Mouse (Mus musculus) hindbrain, embryonic 11.5 days (tissue): ENCODE data around the gene Kmt2d. TPM values are rescaled to one million over a fixed set of nuclear protein-coding genes. Genes with fewer than 3 reads are reported as not detected.
A peak's percentile ranks its signal among the peaks of the same experiment; 100 is the strongest.

Experiments used
- ATAC-seq: fragments of 200-750 bp; cut with Nextera tagmentation; 2 replicates; pipeline ENCODE4 v1.8.0; 2017; ENCODE audit warnings: mild to moderate bottlenecking, moderate TSS enrichment, moderate library complexity; ENCODE audit not compliant: low FRiP score
- DNase-seq: peaks from one replicate; pipeline ENCODE4 v3.0.0-alpha.2; 2015; ENCODE audit warnings: low spot score
- H3K27ac ChIP-seq: fragments of 300-500 bp; sonication (generic); 2 replicates; pipeline ENCODE4 v1.5.1; 2014; ENCODE audit warnings: mild to moderate bottlenecking, low read depth, low read length
- H3K27me3 ChIP-seq: fragments of 300-500 bp; sonication (generic); 2 replicates; pipeline ENCODE4 v1.6.1; 2014; ENCODE audit warnings: mild to moderate bottlenecking, low read length, moderate library complexity, mixed read lengths; ENCODE audit not compliant: control insufficient read depth, insufficient read depth
- H3K36me3 ChIP-seq: fragments of 300-500 bp; sonication (generic); 2 replicates; pipeline ENCODE4 v1.6.1; 2014; ENCODE audit warnings: mild to moderate bottlenecking, low read length, moderate library complexity, mixed read lengths; ENCODE audit not compliant: control insufficient read depth, insufficient read depth
- H3K4me1 ChIP-seq: fragments of 300-500 bp; sonication (generic); replicated peaks from 2 replicates; pipeline ENCODE4 v1.6.1; 2014; ENCODE audit warnings: low read length, mixed read lengths; ENCODE audit not compliant: control insufficient read depth, insufficient read depth
- H3K4me2 ChIP-seq: fragments of 300-500 bp; sonication (generic); replicated peaks from 2 replicates; pipeline ENCODE4 v1.6.1; 2014; ENCODE audit warnings: mild to moderate bottlenecking, low read depth, low read length
- H3K4me3 ChIP-seq: fragments of 300-500 bp; sonication (generic); 2 replicates; pipeline ENCODE4 v1.5.1; 2014; ENCODE audit warnings: low read depth, low read length
- H3K9ac ChIP-seq: fragments of 300-500 bp; sonication (generic); 2 replicates; pipeline ENCODE4 v1.6.1; 2014; ENCODE audit warnings: low read depth, low read length
- H3K9me3 ChIP-seq: fragments of 300-500 bp; sonication (generic); 2 replicates; pipeline ENCODE4 v1.6.1; 2016; ENCODE audit warnings: low read length; ENCODE audit not compliant: control insufficient read depth
- WGBS: fragments of 180-500 bp; shearing (Covaris S2); extraction: QIAGEN DNeasy Blood & Tissue Kit; methylation state at CpG from one replicate; pipeline ENCODE4 v1.1.7; 2014; 5-methylcytosine and 5-hydroxymethylcytosine counted together
- polyA plus RNA-seq: library from polyadenylated mRNA; unstranded; fragments of >200 nt; fragmentation: Nextera tagmentation; extraction: Ambion mirVana; gene quantifications from 2 replicates; pipeline ENCODE4 v1.2.1, GENCODE M21; 2014

Kmt2d gene
- polyA plus RNA-seq, 1 experiment from 2014 or later, result 20.5 TPM

GRCm38 (mm10) chr15:98839671-98840585, 31.1 kb downstream of the Kmt2d start:
- H3K4me2 ChIP-seq, result no peak overlapping the region
- no peaks in the 10 kb centered on the region for H3K27me3 ChIP-seq
- no peaks in the 10 kb centered on the region for H3K4me1 ChIP-seq
- no peak overlapping the region for H3K4me3 ChIP-seq
- no peak overlapping the region for H3K9ac ChIP-seq
- no peak for DNase-seq
- no peaks in the 10 kb centered on the region for H3K9me3 ChIP-seq
- no peak for ATAC-seq
- WGBS, result 96% methylated on average over 30 of the region's 30 CpGs
- H3K27ac ChIP-seq, result no peak overlapping the region
- H3K36me3 ChIP-seq, result peaks cover 44% of the 10 kb centered on the region

DNA sequence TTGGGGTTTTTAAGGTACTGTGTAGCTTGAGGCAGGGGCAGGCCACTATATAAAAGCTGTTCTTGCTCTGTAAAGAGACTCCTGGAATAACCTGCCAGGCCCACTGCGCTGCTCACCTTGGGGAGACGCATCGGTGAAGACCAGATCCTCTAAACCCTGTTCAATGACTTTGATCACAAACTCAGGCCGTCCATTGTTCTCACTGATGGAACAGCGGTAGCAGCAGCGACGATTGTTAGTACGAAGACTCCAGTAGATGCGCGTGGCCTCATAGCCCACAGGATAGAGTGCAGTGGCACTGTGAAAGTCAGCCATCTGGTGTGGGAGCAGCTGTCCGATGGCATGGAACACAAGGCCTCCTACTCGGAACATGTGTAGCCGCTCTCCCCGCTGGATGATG, 31.8 kb downstream of the Kmt2d start:
- DNase-seq, result no peak
- no peaks in the 10 kb centered on the region for H3K9me3 ChIP-seq
- H3K4me3 ChIP-seq, result no peak overlapping the region
- H3K4me1 ChIP-seq, result no peaks in the 10 kb centered on the region
- 94% methylated on average over 14 of the region's 14 CpGs for WGBS
- peaks cover 43% of the 10 kb centered on the region for H3K36me3 ChIP-seq
- ATAC-seq, result no peak
- H3K9ac ChIP-seq, result no peak overlapping the region
- no peak overlapping the region for H3K27ac ChIP-seq
- H3K27me3 ChIP-seq, result no peaks in the 10 kb centered on the region
- no peak overlapping the region for H3K4me2 ChIP-seq

- Histone ChIP-seq H3K9ac (no peak overlapping the region), H3K9me3 (no peaks in the 10 kb centered on the region), H3K27ac (no peak overlapping the region), H3K27me3 (no peaks in the 10 kb centered on the region), H3K4me3 (no peak overlapping the region), H3K4me2 (no peak overlapping the region), H3K36me3 (peaks cover 33% of the 10 kb centered on the region), H3K4me1 (no peaks in the 10 kb centered on the region)
- DNase-seq, result no peak
- WGBS, result 77% methylated on average over 4 of the region's 4 CpGs
- no peak for ATAC-seq
Observed at GRCm38 (mm10) chr15:98837743-98838103, 33.3 kb downstream of the Kmt2d start.

DNA sequence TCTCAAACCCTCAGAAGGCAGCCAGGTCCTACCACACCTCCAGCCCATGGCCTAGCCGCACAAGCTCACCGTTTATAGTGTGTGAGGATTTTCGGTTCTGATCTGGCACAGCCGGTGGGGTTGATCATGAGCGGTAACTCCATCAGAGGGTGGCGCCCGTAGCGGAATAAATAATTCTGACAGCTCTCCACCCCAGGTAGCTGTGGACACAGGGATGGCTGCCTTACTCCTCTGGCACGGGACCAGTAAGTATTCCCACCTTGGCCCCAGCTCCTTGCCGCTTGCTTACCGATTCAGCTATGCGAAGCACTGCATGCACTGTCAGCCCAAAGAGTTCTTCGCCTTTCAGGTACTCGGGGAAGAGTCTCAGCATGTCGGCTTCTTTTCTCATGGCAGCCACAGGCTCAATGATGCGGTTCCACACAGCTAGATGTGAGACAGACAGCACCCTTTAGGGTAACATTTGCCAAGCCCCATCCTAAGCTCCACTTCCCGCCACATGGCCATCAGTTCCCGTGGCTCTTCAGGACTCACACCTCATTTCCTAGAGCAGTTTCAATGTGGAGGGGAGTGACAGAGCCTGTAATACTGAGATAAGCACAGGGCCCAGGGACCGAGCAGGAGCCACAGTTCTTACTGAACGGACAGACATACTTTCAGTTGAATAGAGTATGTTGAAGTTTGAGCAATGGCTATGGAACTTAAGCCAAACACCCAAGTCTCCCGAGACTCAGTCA, 33.8 kb downstream of the Kmt2d start:
- Histone ChIP-seq H3K4me3 (no peak overlapping the region), H3K36me3 (peaks cover 33% of the 10 kb centered on the region), H3K27ac (no peak overlapping the region), H3K9ac (no peak overlapping the region), H3K9me3 (no peaks in the 10 kb centered on the region), H3K4me1 (no peaks in the 10 kb centered on the region), H3K27me3 (no peaks in the 10 kb centered on the region), H3K4me2 (no peak overlapping the region)
- WGBS, result 93% methylated on average over 21 of the region's 21 CpGs
- DNase-seq (no peak), ATAC-seq (no peak)

- ATAC-seq (no peak), DNase-seq (no peak)
- Histone ChIP-seq H3K4me2 (no peak overlapping the region), H3K9ac (0 out of 2 replicates have a peak overlapping the region, but pooled peaks have one; percentile 11), H3K4me1 (no peaks in the 10 kb centered on the region), H3K9me3 (no peaks in the 10 kb centered on the region), H3K36me3 (peaks cover 23% of the 10 kb centered on the region), H3K4me3 (no peak overlapping the region), H3K27me3 (no peaks in the 10 kb centered on the region), H3K27ac (no peak overlapping the region)
- 95% methylated on average over 14 of the region's 14 CpGs for WGBS
Observed at GRCm38 (mm10) chr15:98835291-98835690, 35.7 kb downstream of the Kmt2d start.

GRCm38 (mm10) chr15:98834059-98834458, 36.9 kb downstream of the Kmt2d start:
- H3K9ac ChIP-seq, result no peak overlapping the region
- no peaks in the 10 kb centered on the region for H3K4me1 ChIP-seq
- H3K4me2 ChIP-seq, result no peak overlapping the region
- 87% methylated on average over 13 of the region's 13 CpGs for WGBS
- H3K36me3 ChIP-seq, result peaks cover 16% of the 10 kb centered on the region
- H3K27me3 ChIP-seq, result no peaks in the 10 kb centered on the region
- ATAC-seq (no peak), DNase-seq (no peak)
- no peak overlapping the region for H3K27ac ChIP-seq
- no peak overlapping the region for H3K4me3 ChIP-seq
- H3K9me3 ChIP-seq, result no peaks in the 10 kb centered on the region

- H3K4me2 ChIP-seq, result no peak overlapping the region
- peaks cover 13% of the 10 kb centered on the region for H3K36me3 ChIP-seq
- no peaks in the 10 kb centered on the region for H3K27me3 ChIP-seq
- WGBS, result 85% methylated on average over 11 of the region's 11 CpGs
- H3K9me3 ChIP-seq, result no peaks in the 10 kb centered on the region
- no peak overlapping the region for H3K27ac ChIP-seq
- no peak for ATAC-seq
- no peaks in the 10 kb centered on the region for H3K4me1 ChIP-seq
- no peak for DNase-seq
- H3K9ac ChIP-seq, result no peak overlapping the region
- H3K4me3 ChIP-seq, result no peak overlapping the region
Observed at GRCm38 (mm10) chr15:98833281-98833680, 37.7 kb downstream of the Kmt2d start.

DNA sequence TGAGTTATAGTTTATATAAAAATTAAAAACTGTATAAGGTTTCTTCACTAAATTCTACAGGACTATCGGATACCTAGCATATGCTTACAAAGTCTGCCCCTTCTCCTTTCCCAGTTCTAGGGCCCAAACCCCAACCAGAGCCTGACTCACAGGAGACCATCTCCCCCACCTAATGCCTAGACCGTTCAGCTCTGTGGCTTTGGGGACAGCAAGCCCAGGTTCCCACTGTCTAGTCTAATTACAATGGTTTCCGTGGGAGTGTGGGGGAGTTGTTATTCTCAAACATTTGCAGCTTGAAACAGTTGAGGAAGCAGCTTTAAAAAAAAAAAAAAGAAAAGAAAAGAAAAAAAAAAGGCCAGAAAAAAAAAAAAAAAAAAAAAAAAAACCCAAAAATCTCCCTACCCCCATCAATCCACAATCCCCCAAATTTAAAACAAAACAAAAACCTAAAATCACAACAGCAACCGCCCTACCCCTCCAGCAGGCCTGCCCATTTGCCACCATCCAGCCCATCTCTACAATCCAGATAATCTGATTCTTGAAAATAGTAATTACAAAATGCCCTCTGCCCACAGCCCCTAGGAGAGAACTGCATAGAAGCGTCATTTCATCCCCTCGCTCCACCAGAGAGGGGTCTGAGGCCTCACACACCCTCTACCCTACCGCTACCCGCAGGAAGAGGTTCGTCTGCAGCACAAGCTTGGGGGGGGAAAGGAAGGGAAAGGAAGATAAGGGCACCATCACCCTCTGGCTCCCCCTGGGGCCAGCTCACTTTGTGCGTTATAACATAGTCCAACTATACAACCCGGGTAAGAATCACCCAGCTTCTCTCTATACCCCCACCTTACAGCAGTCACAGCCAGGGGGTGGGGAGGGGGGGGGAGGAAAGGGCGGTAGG, 38.6 kb downstream of the Kmt2d start:
- no peaks in the 10 kb centered on the region for H3K27me3 ChIP-seq
- no peak overlapping the region for H3K27ac ChIP-seq
- no peak overlapping the region for H3K4me2 ChIP-seq
- no peak overlapping the region for H3K4me3 ChIP-seq
- H3K9ac ChIP-seq, result no peak overlapping the region
- DNase-seq (no peak), ATAC-seq (no peak)
- 64% methylated on average over 12 of the region's 12 CpGs for WGBS
- no peaks in the 10 kb centered on the region for H3K9me3 ChIP-seq
- H3K4me1 ChIP-seq, result no peaks in the 10 kb centered on the region
- H3K36me3 ChIP-seq, result peaks cover 11% of the 10 kb centered on the region
